Mouse (Mus musculus) MEL (cell line): ENCODE data around the gene Ank2. TPM values are rescaled to one million over a fixed set of nuclear protein-coding genes. Genes with fewer than 3 reads are reported as not detected.

Source experiments
- DNase-seq: peaks from one replicate; pipeline ENCODE4 v3.0.0; 2011; ENCODE audit warnings: low read depth, low spot score
- H3K27ac ChIP-seq: 2 replicates; pipeline ENCODE4 v1.5.1; 2012; ENCODE audit warnings: low read depth, mild to moderate bottlenecking, control low read depth, low read length, moderate library complexity; ENCODE audit not compliant: control insufficient read depth
- H3K27me3 ChIP-seq, 2 experiments: fragments of 150-350 bp in 1 of 2; sonication (generic) in 1 of 2; 2 replicates each; pipeline ENCODE4 v1.6.1; 2012; ENCODE audit warnings: low read length in 2 of 2, mild to moderate bottlenecking in 2 of 2, improper control_type of control experiment in 1 of 2, moderate library complexity in 1 of 2; ENCODE audit not compliant: insufficient read depth in 2 of 2, control insufficient read depth in 1 of 2
- H3K36me3 ChIP-seq, 2 experiments: 2 replicates each; pipeline ENCODE4 v1.6.1; 2012 to 2014; ENCODE audit warnings: low read length in 2 of 2, improper control_type of control experiment in 1 of 2, inconsistent platforms in 1 of 2, mild to moderate bottlenecking in 1 of 2; ENCODE audit not compliant: insufficient read depth in 2 of 2, control insufficient read depth in 1 of 2
- H3K4me1 ChIP-seq, 2 experiments: fragments of 150-350 bp in 1 of 2; sonication (generic) in 1 of 2; 2 replicates each; pipeline ENCODE4 v1.6.1; 2012; ENCODE audit warnings: low read length in 2 of 2, improper control_type of control experiment in 1 of 2, mild to moderate bottlenecking in 1 of 2; ENCODE audit not compliant: insufficient read depth in 2 of 2, control insufficient read depth in 1 of 2
- H3K4me3 ChIP-seq, 2 experiments: fragments of 150-350 bp in 1 of 2; sonication (generic) in 1 of 2; 2 replicates each; pipeline ENCODE4 v1.5.1; 2012; ENCODE audit warnings: low read depth in 2 of 2, low read length in 2 of 2, mild to moderate bottlenecking in 2 of 2, moderate library complexity in 2 of 2, control low read depth in 1 of 2, improper control_type of control experiment in 1 of 2; ENCODE audit not compliant: control insufficient read depth in 1 of 2, insufficient read depth in 1 of 2
- H3K79me2 ChIP-seq: 2 replicates; pipeline ENCODE4 v1.6.1; 2012; ENCODE audit warnings: mild to moderate bottlenecking, low read length, moderate library complexity; ENCODE audit not compliant: control insufficient read depth, poor library complexity, insufficient read depth
- H3K9ac ChIP-seq: 2 replicates; pipeline ENCODE4 v1.6.1; 2012; ENCODE audit warnings: low read depth, mild to moderate bottlenecking, control low read depth, low read length, moderate library complexity; ENCODE audit not compliant: control insufficient read depth, poor library complexity, severe bottlenecking
- H3K9me3 ChIP-seq: fragments of 150-350 bp; sonication (generic); replicated peaks from 2 replicates; pipeline ENCODE4 v1.6.1; 2012; ENCODE audit warnings: mild to moderate bottlenecking, low read length, improper control_type of control experiment, moderate library complexity; ENCODE audit not compliant: insufficient read depth
- BHLHE40 ChIP-seq: IDR thresholded peaks from 2 replicates; pipeline ENCODE4 v1.6.1; 2012; ENCODE audit warnings: low read depth, mild to moderate bottlenecking, inconsistent platforms, low read length, improper control_type of control experiment, borderline replicate concordance
- CHD1 ChIP-seq: IDR thresholded peaks from 2 replicates; pipeline ENCODE4 v1.6.1; 2012; ENCODE audit warnings: low read depth, mild to moderate bottlenecking, inconsistent platforms, low read length, improper control_type of control experiment
- CTCF ChIP-seq, 3 experiments: IDR thresholded peaks in 2 of 3; conservative IDR thresholded peaks in 1 of 3; 2 replicates each; pipeline ENCODE4 v1.5.1; 2011 to 2012; ENCODE audit warnings: low read length in 3 of 3, low read depth in 2 of 3, mild to moderate bottlenecking in 2 of 3, improper control_type of control experiment in 1 of 3, inconsistent platforms in 1 of 3, mixed read lengths in 1 of 3, moderate library complexity in 1 of 3; ENCODE audit not compliant: control insufficient read depth in 1 of 3, insufficient read depth in 1 of 3, poor library complexity in 1 of 3, severe bottlenecking in 1 of 3
- E2F4 ChIP-seq: IDR thresholded peaks from 2 replicates; pipeline ENCODE4 v1.6.1; 2011; ENCODE audit warnings: low read depth, low read length, improper control_type of control experiment, borderline replicate concordance
- ELF1 ChIP-seq: IDR thresholded peaks from 2 replicates; pipeline ENCODE4 v1.6.1; 2014; ENCODE audit warnings: low read depth, mild to moderate bottlenecking, inconsistent platforms, low read length, improper control_type of control experiment, moderate library complexity
- ETS1 ChIP-seq: IDR thresholded peaks from 2 replicates; pipeline ENCODE4 v1.6.1; 2012; ENCODE audit warnings: low read depth, mild to moderate bottlenecking, inconsistent platforms, low read length, improper control_type of control experiment, moderate library complexity
- HCFC1 ChIP-seq: IDR thresholded peaks from 2 replicates; pipeline ENCODE4 v1.6.1; 2012; ENCODE audit warnings: low read depth, mild to moderate bottlenecking, inconsistent platforms, low read length, improper control_type of control experiment, moderate library complexity
- JUND ChIP-seq: IDR thresholded peaks from 2 replicates; pipeline ENCODE4 v1.6.1; 2011; ENCODE audit warnings: low read depth, mild to moderate bottlenecking, improper control_type of control experiment, low read length
- KAT2A ChIP-seq: conservative IDR thresholded peaks from 2 replicates; pipeline ENCODE4 v1.6.1; 2012; ENCODE audit warnings: low read depth, low read length, improper control_type of control experiment, inconsistent platforms
- MAX ChIP-seq: IDR thresholded peaks from 2 replicates; pipeline ENCODE4 v1.6.1; 2011; ENCODE audit warnings: low read length, improper control_type of control experiment
- MEF2A ChIP-seq: IDR thresholded peaks from 2 replicates; pipeline ENCODE4 v1.6.1; 2014; ENCODE audit warnings: low read depth, mild to moderate bottlenecking, inconsistent platforms, low read length, improper control_type of control experiment; ENCODE audit not compliant: poor library complexity, insufficient replicate concordance, severe bottlenecking; ENCODE audit errors: extremely low read depth
- MXI1 ChIP-seq: IDR thresholded peaks from 2 replicates; pipeline ENCODE4 v1.6.1; 2011; ENCODE audit warnings: mild to moderate bottlenecking, low read depth, low read length, improper control_type of control experiment
- MYC ChIP-seq: IDR thresholded peaks from 2 replicates; pipeline ENCODE4 v1.6.1; 2011; ENCODE audit warnings: low read depth, mild to moderate bottlenecking, low read length, improper control_type of control experiment, moderate library complexity
- NRF1 ChIP-seq: IDR thresholded peaks from 2 replicates; pipeline ENCODE4 v1.6.1; 2014; ENCODE audit warnings: low read depth, mild to moderate bottlenecking, inconsistent platforms, low read length, improper control_type of control experiment, moderate library complexity; ENCODE audit not compliant: poor library complexity, insufficient read depth, severe bottlenecking
- POLR2AphosphoS2 ChIP-seq: IDR thresholded peaks from 2 replicates; pipeline ENCODE4 v1.6.1; 2011; ENCODE audit warnings: low read length, improper control_type of control experiment
- SIN3A ChIP-seq: IDR thresholded peaks from 2 replicates; pipeline ENCODE4 v1.6.1; 2012; ENCODE audit warnings: low read length, improper control_type of control experiment, inconsistent platforms
- SMC3 ChIP-seq: IDR thresholded peaks from 2 replicates; pipeline ENCODE4 v1.6.1; 2011; ENCODE audit warnings: low read depth, low read length, improper control_type of control experiment
- TAL1 ChIP-seq: IDR thresholded peaks from 2 replicates; pipeline ENCODE4 v1.6.1; 2012; ENCODE audit warnings: mild to moderate bottlenecking, inconsistent platforms, low read length, moderate library complexity, mixed read lengths
- TCF12 ChIP-seq: IDR thresholded peaks from 2 replicates; pipeline ENCODE4 v1.6.1; 2014; ENCODE audit warnings: low read depth, mild to moderate bottlenecking, inconsistent platforms, low read length, improper control_type of control experiment, moderate library complexity
- UBTF ChIP-seq: IDR thresholded peaks from 2 replicates; pipeline ENCODE4 v1.6.1; 2012; ENCODE audit warnings: low read depth, mild to moderate bottlenecking, inconsistent platforms, low read length, improper control_type of control experiment, moderate library complexity, borderline replicate concordance; ENCODE audit not compliant: insufficient read depth
- USF1 ChIP-seq: IDR thresholded peaks from 2 replicates; pipeline ENCODE4 v1.6.1; 2014; ENCODE audit warnings: low read depth, mild to moderate bottlenecking, inconsistent platforms, low read length, improper control_type of control experiment, moderate library complexity
- ZC3H11A ChIP-seq: IDR thresholded peaks from 2 replicates; pipeline ENCODE4 v1.6.1; 2012; ENCODE audit warnings: low read depth, mild to moderate bottlenecking, inconsistent platforms, low read length, improper control_type of control experiment
- polyA plus RNA-seq, 2 experiments: library from polyadenylated mRNA; stranded (reverse) in 1 of 2; unstranded in 1 of 2; fragments of >175 nt in 1 of 2; fragments of >200 nt in 1 of 2; gene quantifications; 2 replicates each; pipeline versions ENCODE4 v1.2.1 to v1.2.4; 2012; ENCODE audit warnings: low replicate concordance in 2 of 2, low read depth in 1 of 2; ENCODE audit not compliant: insufficient read length in 2 of 2, insufficient read depth in 1 of 2, missing spikeins in 1 of 2
- total RNA-seq: library from RNA; depleted of rRNA; stranded (reverse); fragments of 300-350 nt; gene quantifications from 2 replicates; pipeline ENCODE4 v1.2.3, GENCODE M21; 2012

The Ank2 gene
- total and polyA plus RNA-seq, 3 experiments: 2.7 to 4.5 TPM; not detected in 1

- no peak for TF ChIP-seq SIN3A
- TF ChIP-seq BHLHE40: no peak
- TF ChIP-seq MAX: no peak
- TF ChIP-seq POLR2AphosphoS2: no peak
- TF ChIP-seq E2F4: no peak
- no peak for TF ChIP-seq MXI1
- TF ChIP-seq KAT2A: no peak
- Histone ChIP-seq H3K27me3 (no peaks in the 10 kb centered on the region), H3K36me3 (no peaks in the 10 kb centered on the region)
Measured at GRCm38 (mm10) chr3:127163749-127164148, 335.4 kb downstream of the Ank2 start.

GRCm38 (mm10) chr3:127161998-127162712 is 337.0 kb downstream of the Ank2 start:
- Histone ChIP-seq H3K4me1 (no peaks in the 10 kb centered on the region), H3K36me3 (no peaks in the 10 kb centered on the region), H3K27me3 (no peaks in the 10 kb centered on the region), H3K9ac (no peak overlapping the region), H3K79me2 (no peaks in the 10 kb centered on the region), H3K9me3 (no peaks in the 10 kb centered on the region), H3K27ac (no peak overlapping the region), H3K4me3 (no peak overlapping the region)
- TF ChIP-seq TAL1 (no peak), TCF12 (no peak), ZC3H11A (no peak), MAX (no peak), SIN3A (no peak)
- no peak for DNase-seq

More at GRCm38 (mm10) chr3:127163749-127164148, 335.4 kb downstream of the Ank2 start:
- no peak for DNase-seq
- Histone ChIP-seq H3K79me2 (no peaks in the 10 kb centered on the region), H3K27ac (no peak overlapping the region), H3K9me3 (no peaks in the 10 kb centered on the region), H3K9ac (no peak overlapping the region), H3K4me1 (no peaks in the 10 kb centered on the region), H3K4me3 (no peak overlapping the region)

- TF ChIP-seq MAX: no peak
- no peak for TF ChIP-seq JUND
- TF ChIP-seq ZC3H11A: no peak
- TF ChIP-seq MYC: no peak
- TF ChIP-seq MEF2A: no peak
- no peak for TF ChIP-seq USF1
- TF ChIP-seq CTCF (IDR thresholded peaks at IDR 0.05 in 2 of 3, conservative IDR thresholded peaks at IDR 0.05 in 1 of 3; ENCODE audit: control insufficient read depth in 1 of 3, insufficient read depth in 1 of 3, low read depth in 2 of 3, low read length in 3 of 3, poor library complexity in 1 of 3, severe bottlenecking in 1 of 3): no peak
- no peak for TF ChIP-seq CHD1
- no peak for TF ChIP-seq ELF1
- no peak for TF ChIP-seq POLR2AphosphoS2
- no peak for TF ChIP-seq SIN3A
- TF ChIP-seq ETS1: no peak
- no peak for TF ChIP-seq HCFC1
- TF ChIP-seq UBTF: no peak
- no peak for TF ChIP-seq E2F4
- TF ChIP-seq KAT2A: no peak
- TF ChIP-seq NRF1: no peak
- no peak for TF ChIP-seq SMC3
- TF ChIP-seq, all 39 proteins: peak for 0
- Histone ChIP-seq H3K4me3 (no peak overlapping the region), H3K9me3 (no peaks in the 10 kb centered on the region), H3K36me3 (no peaks in the 10 kb centered on the region), H3K9ac (no peak overlapping the region), H3K27ac (no peak overlapping the region), H3K27me3 (no peaks in the 10 kb centered on the region), H3K4me1 (no peaks in the 10 kb centered on the region), H3K79me2 (no peaks in the 10 kb centered on the region)
- DNase-seq: no peak
Measured at GRCm38 (mm10) chr3:127161085-127161837, 337.9 kb downstream of the Ank2 start.
